Mouse (Mus musculus) thymus, postnatal 25 days (tissue): ENCODE data around the gene Zfr.
A peak's percentile ranks its signal among the peaks of the same experiment; 100 is the strongest.
"Not testable (repeated sequence)": the region's sequence is repeated elsewhere in the genome, so short reads cannot be mapped to it uniquely, and the experiment has no call there.

Source experiments
- DNase-seq: peaks from one replicate; pipeline ENCODE4 v3.0.0; 2022

The Zfr gene

GRCm38 (mm10) chr15:12108200-12108599, 9.4 kb upstream of the Zfr start:
- peak; percentile 29 for DNase-seq

GRCm38 (mm10) chr15:12108922-12109321, 8.7 kb upstream of the Zfr start:
- not testable (repeated sequence) for DNase-seq

DNA sequence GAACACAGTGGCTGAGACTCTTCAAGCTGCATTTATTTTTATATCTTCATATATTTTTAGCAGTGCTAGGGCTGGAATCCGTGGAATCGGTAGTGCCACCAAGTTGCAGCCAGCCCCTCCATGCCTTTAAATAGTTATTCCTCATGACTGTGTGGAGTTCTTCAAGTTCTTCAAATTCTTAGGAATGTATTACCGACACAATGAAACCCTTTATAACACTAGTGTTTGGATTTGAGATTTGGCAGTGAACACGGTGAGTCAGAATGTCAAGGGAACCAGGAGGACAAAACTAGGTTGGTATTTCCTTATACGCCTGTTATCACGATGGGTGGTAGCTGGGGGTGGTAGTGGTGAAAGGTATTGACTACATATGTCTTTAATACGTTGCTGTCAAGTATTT, 6.4 kb upstream of the Zfr start:
- DNase-seq: no peak

DNA sequence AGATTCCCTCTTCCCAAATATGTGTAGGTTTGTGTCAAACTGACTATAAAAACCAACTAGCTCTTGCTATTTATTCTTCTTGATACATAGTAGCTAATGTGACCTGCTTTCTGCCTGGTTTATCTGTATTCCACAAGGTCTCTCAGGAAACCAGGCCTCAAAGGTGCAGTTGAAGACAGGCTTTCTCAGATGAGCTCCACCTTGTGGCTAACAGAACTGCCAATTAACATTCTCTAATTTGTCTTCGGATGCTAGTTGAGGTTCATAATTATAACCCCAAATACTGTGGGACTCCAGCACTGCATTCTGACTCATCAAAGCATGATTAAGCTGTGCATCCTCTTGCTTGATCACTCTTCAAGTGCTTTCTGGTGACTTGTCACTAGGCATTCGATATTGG, 4.2 kb upstream of the Zfr start:
- no peak for DNase-seq

DNA sequence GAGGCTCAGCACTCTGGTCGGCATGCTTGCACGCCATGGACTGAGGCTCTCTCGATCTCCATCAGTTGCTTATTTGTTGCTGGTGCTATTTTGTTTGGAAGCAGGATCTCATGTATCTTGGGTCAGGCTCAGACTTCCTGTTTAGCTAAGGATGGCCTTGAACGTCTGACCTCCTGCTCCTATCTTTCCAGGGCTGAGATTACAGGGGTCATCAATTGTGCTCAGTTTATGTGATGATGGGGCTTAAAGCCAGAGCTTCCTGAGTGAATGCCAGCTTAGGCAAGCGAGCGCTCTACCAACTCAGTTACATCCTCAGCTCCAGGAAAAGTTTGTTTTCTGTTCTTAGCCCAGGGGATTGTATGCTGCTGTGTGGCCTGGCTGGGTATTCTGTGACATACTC, 3.1 kb upstream of the Zfr start:
- no peak for DNase-seq

DNA sequence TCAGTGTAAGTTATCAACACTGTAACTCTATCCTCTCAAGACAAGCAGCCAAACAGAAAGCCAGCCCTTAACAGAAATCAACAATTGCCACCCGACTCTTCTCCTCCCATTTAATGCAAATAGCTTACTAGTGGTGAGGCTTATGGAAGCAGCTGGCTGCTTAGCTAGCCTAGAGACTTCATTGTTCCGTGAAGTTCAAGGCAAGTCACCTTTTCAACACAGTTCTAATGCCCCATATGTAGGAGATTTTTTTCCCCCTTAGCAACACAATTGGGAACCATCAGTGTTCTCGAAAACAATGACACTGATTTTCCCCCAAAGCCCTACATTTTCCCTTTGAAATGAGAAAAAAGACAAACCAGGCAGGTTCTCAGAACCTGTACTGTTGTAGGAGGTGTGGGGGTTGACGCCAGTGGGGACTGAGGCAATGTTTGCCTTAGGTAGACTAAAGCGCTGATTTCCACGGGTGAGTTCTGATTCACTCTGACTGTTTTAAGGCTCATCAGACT, 1.9 kb upstream of the Zfr start:
- DNase-seq: no peak

DNA sequence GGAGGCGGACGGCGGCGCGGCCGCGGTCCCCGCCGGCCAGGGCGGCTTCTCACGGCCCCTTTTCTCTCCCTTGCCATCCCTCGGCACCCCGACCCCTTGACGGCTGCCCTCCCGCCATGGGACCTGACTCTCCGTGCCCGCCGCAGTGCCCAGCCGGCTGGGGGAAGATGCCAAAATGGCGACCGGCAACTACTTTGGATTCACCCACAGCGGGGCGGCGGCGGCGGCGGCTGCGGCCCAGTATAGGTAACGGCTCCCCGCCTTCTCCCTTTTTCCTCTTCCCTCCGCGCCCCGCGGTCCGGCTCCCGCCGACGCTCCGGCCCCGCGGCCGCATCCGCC, 431 bp downstream of the Zfr start:
- no peak for DNase-seq

DNA sequence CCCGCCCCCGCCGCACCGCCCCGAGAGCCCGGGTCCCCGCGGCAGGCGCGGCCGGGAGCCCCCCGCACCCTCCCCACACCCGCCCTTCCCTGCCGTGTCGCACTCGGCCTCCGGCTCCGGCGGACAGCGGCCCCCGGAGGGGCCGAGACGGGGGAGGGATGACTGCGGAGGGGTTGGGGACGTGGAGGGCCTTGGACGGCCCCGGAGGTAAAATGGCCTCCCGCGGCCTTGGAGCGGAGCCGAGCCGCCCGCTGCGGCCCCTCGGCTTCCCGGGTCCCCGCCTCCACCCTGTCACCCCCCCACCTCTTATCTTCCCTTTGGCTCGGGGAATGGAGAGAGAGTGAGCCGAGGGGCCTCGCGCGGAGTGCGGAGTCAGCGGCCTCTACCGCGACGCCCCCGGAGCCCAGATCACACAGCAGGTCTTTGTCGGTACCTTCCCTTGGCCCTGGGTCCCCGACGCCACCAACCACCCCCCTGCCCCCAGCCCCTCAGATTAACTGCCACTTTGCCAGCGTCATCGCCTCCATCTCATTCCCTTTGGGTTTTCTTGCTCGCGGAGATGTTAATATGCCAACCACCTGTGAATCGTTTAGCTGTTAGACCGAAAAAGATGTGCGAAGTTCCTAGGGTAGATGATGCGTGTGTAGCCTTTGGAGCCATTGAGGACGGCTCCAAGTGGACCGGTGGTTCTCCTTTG, 949 bp downstream of the Zfr start:
- peak; percentile 45 for DNase-seq

DNA sequence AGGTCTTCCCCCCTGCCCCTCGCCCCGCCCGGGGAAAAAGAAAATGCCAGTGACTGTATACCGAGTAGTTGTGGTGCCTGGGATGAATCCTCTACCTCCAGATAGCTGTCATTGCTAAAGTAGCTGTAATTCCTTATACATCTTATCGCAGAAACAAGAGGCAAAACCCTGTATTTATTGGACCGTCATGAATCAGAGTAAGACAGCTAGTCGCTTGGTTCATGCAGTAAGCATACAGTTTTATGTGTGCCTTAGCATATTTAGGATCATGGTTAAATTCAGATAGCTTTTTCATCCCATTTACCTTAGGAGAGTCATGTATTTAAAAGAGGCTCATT, 1.5 kb downstream of the Zfr start:
- no peak for DNase-seq

GRCm38 (mm10) chr15:12124913-12125312, 7.3 kb downstream of the Zfr start:
- DNase-seq: no peak

DNA sequence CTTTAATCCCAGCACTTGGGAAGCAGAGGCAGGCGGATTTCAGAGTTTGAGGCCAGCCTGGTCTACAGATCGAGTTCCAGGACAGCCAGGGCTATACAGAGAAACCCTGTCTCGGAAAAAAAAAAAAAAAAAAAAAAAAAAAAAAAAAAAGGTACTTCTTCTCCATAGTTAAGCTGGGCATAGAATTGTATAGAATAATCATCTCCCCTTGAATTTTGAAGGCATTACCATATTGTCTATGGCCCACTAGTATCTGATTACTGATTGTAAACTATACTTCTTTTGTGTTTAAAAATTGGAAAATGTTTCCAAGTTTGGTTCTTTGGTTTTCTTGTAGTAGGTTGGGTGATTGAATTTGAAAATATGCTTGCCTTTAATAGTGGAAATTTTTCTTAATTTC, 13.2 kb downstream of the Zfr start:
- not testable (repeated sequence) for DNase-seq

- no peak for DNase-seq
These were observed 16.9 kb downstream of the Zfr start for GRCm38 (mm10) chr15:12134546-12134945.

- no peak for DNase-seq
These were observed 17.7 kb downstream of the Zfr start for GRCm38 (mm10) chr15:12135368-12135767.

- DNase-seq: peak; percentile 7
These were observed 18.7 kb downstream of the Zfr start for GRCm38 (mm10) chr15:12136371-12136770.

- no peak for DNase-seq
These were observed 23.5 kb downstream of the Zfr start for GRCm38 (mm10) chr15:12140985-12141729.

- DNase-seq: no peak
These were observed 29.8 kb downstream of the Zfr start for GRCm38 (mm10) chr15:12147423-12147822.

DNA sequence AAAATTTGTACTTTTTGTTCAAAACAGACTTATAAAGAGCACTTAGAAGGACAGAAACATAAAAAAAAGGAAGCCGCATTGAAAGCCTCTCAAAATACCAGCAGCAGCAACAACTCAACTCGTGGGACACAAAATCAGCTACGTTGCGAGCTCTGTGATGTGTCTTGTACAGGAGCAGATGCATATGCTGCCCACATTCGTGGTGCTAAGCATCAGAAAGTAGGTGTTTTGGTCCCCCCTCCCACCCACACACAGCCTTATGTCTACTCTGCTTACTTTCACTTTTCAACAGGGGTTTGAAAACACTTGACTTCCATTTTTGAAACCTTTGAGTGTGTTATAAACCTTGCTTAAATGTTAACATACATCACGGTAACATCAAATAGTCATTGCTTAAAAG, 31.9 kb downstream of the Zfr start:
- DNase-seq: no peak

DNA sequence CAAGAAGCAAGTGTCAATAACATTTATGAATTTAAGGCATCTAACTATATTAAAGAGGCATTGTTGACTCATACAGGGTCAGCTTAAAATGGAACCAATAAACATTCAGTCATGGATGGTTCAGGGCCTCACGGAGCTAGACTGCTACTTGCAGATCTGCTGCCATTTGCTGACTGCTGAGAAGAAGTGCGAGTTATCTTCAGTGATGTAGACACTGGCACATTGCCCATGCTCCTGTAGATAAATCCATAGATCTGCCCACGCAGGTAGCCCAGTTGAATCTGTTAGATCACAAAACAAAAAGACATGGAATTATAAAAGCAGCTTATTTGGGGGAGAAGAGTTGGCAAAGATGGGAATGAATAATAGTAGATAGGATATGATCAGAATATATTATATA, 36.1 kb downstream of the Zfr start:
- no peak for DNase-seq

- DNase-seq: no peak
These were observed 60.5 kb downstream of the Zfr start for GRCm38 (mm10) chr15:12178126-12178525.

DNA sequence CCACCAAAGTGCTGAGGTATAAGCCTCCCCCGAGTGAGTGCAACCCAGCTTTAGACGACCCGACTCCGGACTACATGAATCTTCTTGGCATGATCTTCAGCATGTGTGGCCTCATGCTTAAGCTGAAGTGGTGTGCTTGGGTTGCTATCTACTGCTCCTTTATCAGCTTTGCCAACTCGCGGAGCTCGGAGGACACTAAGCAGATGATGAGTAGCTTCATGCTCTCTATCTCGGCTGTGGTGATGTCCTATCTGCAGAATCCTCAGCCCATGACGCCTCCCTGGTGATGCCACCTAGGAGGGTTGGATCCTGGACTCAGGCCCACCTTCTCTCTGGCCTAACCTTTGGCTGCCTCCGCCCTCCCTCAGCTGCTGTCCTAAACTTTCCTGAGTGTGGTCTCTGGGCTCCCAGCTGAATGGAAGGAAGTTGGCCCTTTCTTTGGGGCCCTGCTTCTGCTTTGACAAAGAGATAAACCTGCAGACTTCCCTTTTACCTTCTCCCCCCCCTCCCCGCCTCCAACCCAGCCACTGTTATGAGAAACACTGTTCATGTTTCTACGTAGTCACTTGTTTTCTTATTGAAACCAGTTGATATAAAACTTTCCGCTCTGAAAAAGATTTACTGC, 63.7 kb downstream of the Zfr start:
- DNase-seq: not testable (repeated sequence)

GRCm38 (mm10) chr15:12193880-12194816, 76.5 kb downstream of the Zfr start:
- no peak for DNase-seq

- no peak for DNase-seq
These were observed 77.4 kb downstream of the Zfr start for GRCm38 (mm10) chr15:12194817-12195735.
